In genomic region chr11:54998284-54998683, GRCm38 (mm10) we compare ENCODE assay signal across 9 mouse cellular contexts. TPM values are rescaled to one million over a fixed set of nuclear protein-coding genes. Genes with fewer than 3 reads are reported as not detected.
DNase-seq lines count a peak whose midpoint lies in the region; ATAC-seq lines count a peak whose summit lies in the region.
"Had no signal": no experiment of that assay in that cellular context is flagged by ENCODE, and none has a peak within 500 bp of the region (broad histone marks: within the 10 kb centered on the region; RNA-seq: fewer than 3 reads in every experiment).

No protein-coding gene starts in this region.

- no peaks in the 10 kb centered on the region for H3K27me3 ChIP-seq in hindbrain, embryonic 14.5 days (ENCODE audit: control insufficient read depth, insufficient read depth, low read length)

- peaks cover 6% of the 10 kb centered on the region for H3K36me3 ChIP-seq in hindbrain, embryonic 14.5 days (replicated peaks; ENCODE audit: control insufficient read depth, insufficient read depth)

- H3K9ac ChIP-seq in hindbrain, embryonic 14.5 days = no peak overlapping the region

- H3K4me3 ChIP-seq in hindbrain, embryonic 14.5 days (replicated peaks; ENCODE audit: low read length) = no peak overlapping the region

- peak; percentile 74 for DNase-seq in NIH3T3 (ENCODE audit: low read depth)
- peak; percentile 54 for DNase-seq in cerebellum, adult 8-10 months
- DNase-seq in frontal cortex, postnatal 14 days (ENCODE audit: low spot score in 2 of 2) = peak; percentile 34 to 55
- peak; percentile 74 for DNase-seq in hindbrain, embryonic 14.5 days (ENCODE audit: low spot score)
- DNase-seq in layer of hippocampus, postnatal 25 days (ENCODE audit: extremely low spot score in 1 of 2, low spot score in 1 of 2) = peak; percentile 37 to 47
- peak; percentile 72 to 75 for DNase-seq in right cerebral cortex, postnatal 10 days (ENCODE audit: low spot score in 2 of 2)

- H3K4me2 ChIP-seq in hindbrain, embryonic 14.5 days (replicated peaks) = no peak overlapping the region

- no peaks in the 10 kb centered on the region for H3K4me1 ChIP-seq in hindbrain, embryonic 14.5 days (replicated peaks; ENCODE audit: control insufficient read depth, insufficient read depth, low read length)

- no peaks in the 10 kb centered on the region; the same call in 1 of the 2 replicates for H3K9me3 ChIP-seq in hindbrain, embryonic 14.5 days (ENCODE audit: control insufficient read depth, low read length)

- no peak overlapping the region for H3K27ac ChIP-seq in hindbrain, embryonic 14.5 days
- H3K27ac ChIP-seq: macrophage had no signal

- 8% methylated on average over 12 of the region's 12 CpGs for WGBS in hindbrain, embryonic 14.5 days

- peak; percentile 62; the same call in 1 of the 2 replicates for ATAC-seq in hindbrain, embryonic 14.5 days (ENCODE audit: low FRiP score)
- ATAC-seq in megakaryocyte, adult 5-6 weeks (ENCODE audit: poor library complexity, severe bottlenecking) = peak; percentile 99
- no peak for ATAC-seq in erythroid progenitor cell, adult 5-6 weeks (replicated peaks; ENCODE audit: low FRiP score, poor library complexity, severe bottlenecking)

RNA-seq across cellular contexts. Expression of gene Anxa6, which starts 35.0 kb away (rescaled TPM):
- 68.9 and 71.4 TPM in 2 replicates for polyA plus RNA-seq in hindbrain, embryonic 14.5 days (2014; fragmentation: Nextera tagmentation; extraction: Ambion mirVana)
- total RNA-seq in layer of hippocampus, postnatal 25 days (2021) = 10 to 100 TPM; 95.7 to 97.1 TPM
- total RNA-seq in megakaryocyte, adult 5-6 weeks (2015) = 112 and 126 TPM in 2 replicates
- 230 and 245 TPM in 2 replicates for total RNA-seq in megakaryocyte, adult 5-6 weeks (2017)
- total RNA-seq in erythroid progenitor cell, adult 5-6 weeks (2015; ENCODE audit: low replicate concordance) = 12.3 and 15.1 TPM in 2 replicates
- 14.6 and 16.3 TPM in 2 replicates for total RNA-seq in erythroid progenitor cell, adult 5-6 weeks (2017; ENCODE audit: low replicate concordance)

RNA-seq across cellular contexts. Expression of gene Tnip1, which starts 35.6 kb away (rescaled TPM):
- 15.8 and 17.0 TPM in 2 replicates for polyA plus RNA-seq in hindbrain, embryonic 14.5 days (2014; fragmentation: Nextera tagmentation; extraction: Ambion mirVana)
- 10 to 100 TPM; 33.1 to 38.0 TPM for total RNA-seq in layer of hippocampus, postnatal 25 days (2021)
- 28.3 and 32.6 TPM in 2 replicates for total RNA-seq in megakaryocyte, adult 5-6 weeks (2015)
- total RNA-seq in megakaryocyte, adult 5-6 weeks (2017) = 26.7 and 47.2 TPM in 2 replicates
- total RNA-seq in erythroid progenitor cell, adult 5-6 weeks (2015; ENCODE audit: low replicate concordance) = 6.3 and 7.9 TPM in 2 replicates
- 3.3 and 8.7 TPM in 2 replicates for total RNA-seq in erythroid progenitor cell, adult 5-6 weeks (2017; ENCODE audit: low replicate concordance)

Comparison
In these comparisons a context has a peak if more than half of its experiments do, and no peak if none do; other contexts are left out.
1. RNA of gene Anxa6, which starts 35.0 kb away (total RNA-seq): 112 to 245 TPM in megakaryocyte, adult 5-6 weeks and 95.7 to 97.1 TPM in layer of hippocampus, postnatal 25 days; 12.3 to 16.3 TPM in erythroid progenitor cell, adult 5-6 weeks; every median in the first group is over 4 times any median in the second.
2. Peak in every context shown above with its lines, with median percentiles within 50 percentile points of each other: DNase-seq.